In genomic region chr12:80945996-80946355, GRCm38 (mm10) we compare ENCODE assay signal across 8 mouse cellular contexts. TPM values are rescaled to one million over a fixed set of nuclear protein-coding genes. Genes with fewer than 3 reads are reported as not detected.
DNase-seq lines count a peak whose midpoint lies in the region; ATAC-seq lines count a peak whose summit lies in the region.

No protein-coding gene starts in this region.

- DNase-seq in 3T3-L1 (ENCODE audit: low read depth, low spot score) = peak; percentile 89
- peak; percentile 93 to 94 for DNase-seq in adrenal gland, postnatal 4 days (ENCODE audit: low spot score in 2 of 2)
- peak; percentile 98 for DNase-seq in embryonic facial prominence, embryonic 14.5 days (ENCODE audit: low spot score)
- DNase-seq in heart, adult 8-10 months (ENCODE audit: low spot score) = peak; percentile 92
- peak; percentile 96 for DNase-seq in kidney, adult 9 months
- DNase-seq in monocyte, adult 2 months (ENCODE audit: low read depth in 1 of 2, low spot score in 2 of 2) = peak; percentile 91 to 96
- peak; percentile 96 for DNase-seq in spleen, postnatal 36 days (ENCODE audit: low spot score in 2 of 2)

- H3K36me3 ChIP-seq in embryonic facial prominence, embryonic 14.5 days (ENCODE audit: control insufficient read depth, insufficient read depth, low read length) = peaks cover 38% of the 10 kb centered on the region
- peaks cover 33% of the 10 kb centered on the region for H3K36me3 ChIP-seq in limb, embryonic 15.5 days

- ATAC-seq in embryonic facial prominence, embryonic 14.5 days (ENCODE audit: low read depth) = peak; percentile 97
- peak; percentile 93 for ATAC-seq in limb, embryonic 15.5 days (ENCODE audit: insufficient number of reproducible peaks, low FRiP score, low TSS enrichment, low read depth)

- no peaks in the 10 kb centered on the region for H3K9me3 ChIP-seq in embryonic facial prominence, embryonic 14.5 days (ENCODE audit: control insufficient read depth, low read length)
- H3K9me3 ChIP-seq in limb, embryonic 15.5 days = no peaks in the 10 kb centered on the region

- peak overlapping the region; percentile 79 for H3K4me2 ChIP-seq in embryonic facial prominence, embryonic 14.5 days (ENCODE audit: low read depth, low read length)
- H3K4me2 ChIP-seq in limb, embryonic 15.5 days = peak overlapping the region; percentile 54

- H3K27ac ChIP-seq in embryonic facial prominence, embryonic 14.5 days (replicated peaks; ENCODE audit: low read depth, low read length) = peak overlapping the region; percentile 99
- peak overlapping the region; percentile 99 for H3K27ac ChIP-seq in limb, embryonic 15.5 days

- H3K4me1 ChIP-seq in embryonic facial prominence, embryonic 14.5 days (ENCODE audit: control insufficient read depth, insufficient read depth, low read length) = peaks cover 7% of the 10 kb centered on the region
- H3K4me1 ChIP-seq in limb, embryonic 15.5 days = peaks cover 18% of the 10 kb centered on the region

- 0% methylated on average over 31 of the region's 47 CpGs for WGBS in embryonic facial prominence, embryonic 14.5 days
- WGBS in limb, embryonic 15.5 days = under 1% methylated on average over 47 of the region's 47 CpGs

- H3K4me3 ChIP-seq in embryonic facial prominence, embryonic 14.5 days (ENCODE audit: low read depth, low read length) = peak overlapping the region; percentile 91
- H3K4me3 ChIP-seq in limb, embryonic 15.5 days = peak overlapping the region; percentile 95

- H3K9ac ChIP-seq in embryonic facial prominence, embryonic 14.5 days (ENCODE audit: low read depth, low read length) = peak overlapping the region; percentile 99
- peak overlapping the region; percentile 93 for H3K9ac ChIP-seq in limb, embryonic 15.5 days

- no peaks in the 10 kb centered on the region for H3K27me3 ChIP-seq in embryonic facial prominence, embryonic 14.5 days (replicated peaks; ENCODE audit: control insufficient read depth, insufficient read depth, low read length)
- no peaks in the 10 kb centered on the region for H3K27me3 ChIP-seq in limb, embryonic 15.5 days

RNA-seq across cellular contexts. Expression of gene Srsf5, which starts 0.7 kb away (rescaled TPM):
- total RNA-seq in adrenal gland, postnatal 4 days (2021) = 100 to 1,000 TPM; 590 to 658 TPM
- 323 and 397 TPM in 2 replicates for polyA plus RNA-seq in embryonic facial prominence, embryonic 14.5 days (2014; fragmentation: Nextera tagmentation; extraction: Ambion mirVana)
- total RNA-seq in heart, adult 8-10 months (2022) = 100 to 1,000 TPM in 2 of 4 experiments, 10 to 100 TPM in 2; 63.1 to 209 (median 139) TPM
- polyA plus RNA-seq in limb, embryonic 15.5 days (2015; fragmentation: Nextera tagmentation; extraction: Ambion mirVana) = 566 and 598 TPM in 2 replicates

RNA-seq across cellular contexts. Expression of gene Slc10a1, which starts 22.5 kb away (rescaled TPM):
- 10 to 100 TPM in 1 of 2 experiments, 1 to 10 TPM in 1; 2.1 to 33.7 TPM for total RNA-seq in adrenal gland, postnatal 4 days (2021)
- polyA plus RNA-seq in embryonic facial prominence, embryonic 14.5 days (2014; fragmentation: Nextera tagmentation; extraction: Ambion mirVana) = 0.45 and 0.47 TPM in 2 replicates
- not detected for total RNA-seq in heart, adult 8-10 months (2022)
- polyA plus RNA-seq in limb, embryonic 15.5 days (2015; fragmentation: Nextera tagmentation; extraction: Ambion mirVana) = 0.41 and 0.82 TPM in 2 replicates

Comparison
In these comparisons a context has a peak if more than half of its experiments do, and no peak if none do; other contexts are left out.
1. Peak in every context shown above with its lines: DNase-seq, ATAC-seq, H3K4me3 ChIP-seq and H3K27ac ChIP-seq.